Mouse (Mus musculus): ENCODE measurements at regions not wholly inside any gene's neighbourhood (a gene's known extent, or its start where the extent isn't known, plus 50 kb on each side); places are given as distances from the start of the nearest gene placed in this dataset.

DNA sequence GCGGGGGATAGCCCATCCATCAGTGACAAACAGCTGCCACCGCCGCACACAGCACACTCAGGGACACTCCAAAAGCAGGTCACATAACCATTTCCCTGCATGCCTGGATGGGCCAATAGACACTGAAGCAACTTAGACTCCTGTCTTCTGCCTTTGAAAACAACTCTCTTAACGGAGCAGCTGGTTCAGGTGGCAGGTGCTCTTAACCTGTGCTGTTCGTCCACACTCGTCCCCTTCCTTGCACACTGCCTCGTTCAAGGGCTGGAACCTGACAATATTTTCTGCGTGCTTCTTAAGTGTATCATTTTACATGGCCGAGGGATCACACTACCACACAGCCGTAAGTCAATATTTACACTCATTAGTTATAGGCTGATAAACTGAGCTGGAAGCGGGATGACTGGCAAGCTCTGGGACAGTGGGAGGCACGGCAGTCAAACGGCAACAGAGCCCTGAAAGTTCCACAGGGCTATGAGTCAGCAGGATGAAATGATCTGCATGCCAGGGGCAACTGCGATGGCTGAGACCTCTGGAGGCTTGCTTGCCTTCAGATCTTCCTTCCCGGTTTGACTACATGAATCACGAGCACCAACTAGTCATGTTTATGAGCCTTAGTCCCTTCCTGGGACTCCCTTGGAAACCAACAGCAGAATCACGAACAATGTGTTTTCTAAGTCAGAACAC lies 92.0 kb upstream of the Sgk1 start:
- Histone ChIP-seq H3K4me3 (no peak overlapping the region), H3K9me3 (no peaks in the 10 kb centered on the region), H3K27me3 (replicated peaks; ENCODE audit: low read depth, poor library complexity, severe bottlenecking) (no peaks in the 10 kb centered on the region), H3K27ac (replicated peaks) (no peak overlapping the region), H3K4me1 (peaks cover 12% of the 10 kb centered on the region; the same call in 1 of the 2 replicates), H3K36me3 (replicated peaks) (no peaks in the 10 kb centered on the region)
- DNase-seq (ENCODE audit: low spot score), result no peak
- WGBS, result 69% methylated on average over 17 of the region's 17 CpGs

DNA sequence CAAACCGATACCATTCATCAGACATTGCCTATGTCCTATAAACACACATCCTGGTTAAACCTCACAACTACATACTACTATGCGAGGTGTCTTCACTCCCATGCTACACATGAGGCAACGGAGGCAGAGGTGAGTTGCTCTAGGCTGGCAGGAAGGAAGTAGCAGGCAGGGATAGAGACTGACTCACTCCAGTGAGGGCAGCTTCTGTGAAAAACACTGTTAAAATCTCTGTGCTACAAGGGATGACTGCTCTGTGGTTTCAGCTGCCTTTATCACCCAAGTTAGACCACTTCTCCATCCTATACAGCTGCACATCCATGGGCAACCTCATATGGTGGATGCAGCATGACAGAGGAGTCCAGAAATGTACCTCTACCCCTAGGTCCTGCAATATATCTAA lies 91.0 kb upstream of the Sgk1 start:
- Histone ChIP-seq H3K36me3 (replicated peaks) (no peaks in the 10 kb centered on the region), H3K27ac (replicated peaks) (no peak overlapping the region), H3K9me3 (no peaks in the 10 kb centered on the region), H3K4me3 (no peak overlapping the region), H3K4me1 (0 out of 2 replicates have a peak, but pooled peaks cover 12% of the 10 kb centered on the region), H3K27me3 (replicated peaks; ENCODE audit: low read depth, poor library complexity, severe bottlenecking) (no peaks in the 10 kb centered on the region)
- DNase-seq (ENCODE audit: low spot score), result no peak
- 86% methylated on average over 3 of the region's 3 CpGs for WGBS

DNA sequence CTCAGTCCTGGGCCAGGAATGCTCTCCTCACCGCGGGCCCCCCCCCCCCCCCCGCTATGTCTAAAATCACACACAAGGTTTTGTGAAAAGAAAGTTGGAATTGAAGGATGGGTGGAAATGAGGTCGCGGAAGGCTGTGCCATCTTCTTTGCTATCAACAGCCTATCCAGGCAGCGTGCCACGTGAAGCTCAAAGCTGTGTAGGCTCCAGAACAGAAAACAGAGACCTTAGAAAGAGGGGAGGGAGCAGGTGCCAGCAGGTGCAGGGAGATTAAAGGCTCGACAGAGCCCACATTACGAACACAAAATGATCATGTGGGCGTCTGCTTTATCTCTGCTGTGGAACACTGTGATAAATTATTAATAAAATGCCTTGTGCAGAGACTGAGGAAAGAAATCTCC lies 89.6 kb upstream of the Sgk1 start:
- no peak overlapping the region for H3K4me3 ChIP-seq
- H3K4me1 ChIP-seq, result 0 out of 2 replicates have a peak, but pooled peaks cover 12% of the 10 kb centered on the region
- H3K36me3 ChIP-seq (replicated peaks), result no peaks in the 10 kb centered on the region
- H3K9me3 ChIP-seq, result no peaks in the 10 kb centered on the region
- H3K27ac ChIP-seq (replicated peaks), result no peak overlapping the region
- WGBS, result 43% methylated on average over 10 of the region's 10 CpGs
- H3K27me3 ChIP-seq (replicated peaks; ENCODE audit: low read depth, poor library complexity, severe bottlenecking), result no peaks in the 10 kb centered on the region
- no peak for DNase-seq (ENCODE audit: low spot score)

DNA sequence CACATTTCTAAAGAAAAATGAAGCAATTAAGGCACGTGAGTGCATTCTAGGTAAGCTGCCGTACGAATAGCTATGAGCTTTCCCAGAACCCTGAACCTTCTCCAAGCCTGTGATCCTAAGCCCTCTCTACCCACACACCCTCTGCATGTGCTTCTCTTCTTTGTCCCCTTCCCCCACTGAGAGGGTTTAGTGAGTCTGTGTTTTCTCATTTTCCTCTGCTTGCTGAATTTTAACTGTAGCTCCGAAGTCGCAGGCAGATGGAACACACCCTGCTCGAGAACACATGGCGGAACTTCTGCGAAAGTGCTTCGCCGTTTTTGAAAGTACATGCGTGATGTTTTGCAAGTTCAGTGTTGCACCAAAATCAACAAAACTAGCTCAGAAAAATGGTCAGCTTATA lies 88.3 kb upstream of the Sgk1 start:
- no peaks in the 10 kb centered on the region for H3K9me3 ChIP-seq
- WGBS, result 91% methylated on average over 11 of the region's 11 CpGs
- H3K36me3 ChIP-seq (replicated peaks), result no peaks in the 10 kb centered on the region
- no peak overlapping the region for H3K4me3 ChIP-seq
- 0 out of 2 replicates have a peak, but pooled peaks cover 12% of the 10 kb centered on the region for H3K4me1 ChIP-seq
- no peak overlapping the region for H3K27ac ChIP-seq (replicated peaks)
- no peak for DNase-seq (ENCODE audit: low spot score)
- H3K27me3 ChIP-seq (replicated peaks; ENCODE audit: low read depth, poor library complexity, severe bottlenecking), result no peaks in the 10 kb centered on the region

GRCm38 (mm10) chr10:21796386-21796785 lies 85.6 kb upstream of the Sgk1 start:
- Histone ChIP-seq H3K36me3 (replicated peaks) (no peaks in the 10 kb centered on the region), H3K27ac (replicated peaks) (no peak overlapping the region), H3K9me3 (no peaks in the 10 kb centered on the region), H3K4me1 (0 out of 2 replicates have a peak, but pooled peaks cover 2% of the 10 kb centered on the region), H3K27me3 (replicated peaks; ENCODE audit: low read depth, poor library complexity, severe bottlenecking) (no peaks in the 10 kb centered on the region), H3K4me3 (no peak overlapping the region)
- no peak for DNase-seq (ENCODE audit: low spot score)
- 93% methylated on average over 4 of the region's 4 CpGs for WGBS

- no peaks in the 10 kb centered on the region for H3K4me1 ChIP-seq
- no peaks in the 10 kb centered on the region for H3K36me3 ChIP-seq (replicated peaks)
- no peak for DNase-seq (ENCODE audit: low spot score)
- no peaks in the 10 kb centered on the region for H3K9me3 ChIP-seq
- no peak overlapping the region for H3K4me3 ChIP-seq
- no peak overlapping the region for H3K27ac ChIP-seq (replicated peaks)
- no peaks in the 10 kb centered on the region for H3K27me3 ChIP-seq (replicated peaks; ENCODE audit: low read depth, poor library complexity, severe bottlenecking)
- 82% methylated on average over 6 of the region's 6 CpGs for WGBS
These were observed 83.9 kb upstream of the Sgk1 start for GRCm38 (mm10) chr10:21798103-21798502.

DNA sequence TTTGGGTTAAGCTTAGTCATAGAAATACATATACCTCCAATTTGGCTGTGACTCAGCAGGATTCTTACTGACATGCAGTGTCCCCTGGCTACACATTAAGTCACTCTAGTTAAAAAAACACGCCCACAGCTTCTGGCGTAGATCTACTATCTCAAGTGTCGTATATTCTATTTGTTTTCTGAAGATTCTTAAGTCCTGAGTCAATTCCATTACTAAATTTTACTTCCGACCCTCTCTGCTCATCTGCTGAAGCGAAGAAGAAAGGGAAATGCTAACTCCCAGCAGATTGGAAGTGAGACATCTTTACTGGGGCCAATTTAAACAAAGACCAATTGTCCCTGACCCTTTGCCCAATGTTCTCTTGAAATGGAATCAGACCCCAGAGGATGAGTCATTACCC lies 80.4 kb upstream of the Sgk1 start:
- no peak overlapping the region for H3K4me3 ChIP-seq
- H3K27me3 ChIP-seq (replicated peaks; ENCODE audit: low read depth, poor library complexity, severe bottlenecking), result no peaks in the 10 kb centered on the region
- DNase-seq (ENCODE audit: low spot score), result no peak
- H3K36me3 ChIP-seq (replicated peaks), result no peaks in the 10 kb centered on the region
- H3K27ac ChIP-seq (replicated peaks), result no peak overlapping the region
- H3K4me1 ChIP-seq, result no peaks in the 10 kb centered on the region
- WGBS, result 81% methylated on average over 5 of the region's 5 CpGs
- no peaks in the 10 kb centered on the region for H3K9me3 ChIP-seq

GRCm38 (mm10) chr10:21803184-21803583 lies 78.8 kb upstream of the Sgk1 start:
- Histone ChIP-seq H3K27me3 (replicated peaks; ENCODE audit: low read depth, poor library complexity, severe bottlenecking) (no peaks in the 10 kb centered on the region), H3K4me1 (peaks cover 4% of the 10 kb centered on the region; the same call in 1 of the 2 replicates), H3K27ac (replicated peaks) (no peak overlapping the region), H3K9me3 (no peaks in the 10 kb centered on the region), H3K36me3 (replicated peaks) (no peaks in the 10 kb centered on the region), H3K4me3 (no peak overlapping the region)
- no peak for DNase-seq (ENCODE audit: low spot score)

DNA sequence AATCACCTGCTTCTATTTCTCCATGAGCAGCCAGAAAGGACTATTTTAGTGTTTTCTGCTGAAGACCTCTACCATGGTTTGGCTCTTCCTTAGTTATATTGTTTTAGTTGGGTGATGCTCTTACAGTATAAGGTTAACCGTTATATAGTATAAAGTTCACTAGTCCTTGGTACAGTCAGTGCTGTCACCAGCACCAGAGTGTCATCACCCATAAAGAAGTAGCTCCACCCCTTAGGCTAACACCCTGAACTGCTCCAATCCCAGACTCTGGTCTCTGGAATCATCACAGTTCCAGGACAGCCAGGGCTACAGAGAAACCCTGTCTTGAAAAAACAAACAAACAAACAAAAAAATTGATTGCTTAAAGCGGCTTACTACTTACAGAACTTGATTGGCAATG lies 77.2 kb upstream of the Sgk1 start:
- Histone ChIP-seq H3K36me3 (replicated peaks) (no peaks in the 10 kb centered on the region), H3K27ac (replicated peaks) (no peak overlapping the region), H3K9me3 (no peaks in the 10 kb centered on the region), H3K27me3 (replicated peaks; ENCODE audit: low read depth, poor library complexity, severe bottlenecking) (no peaks in the 10 kb centered on the region), H3K4me1 (peaks cover 7% of the 10 kb centered on the region; the same call in 1 of the 2 replicates), H3K4me3 (no peak overlapping the region)
- DNase-seq (ENCODE audit: low spot score), result no peak
- 81% methylated on average over 2 of the region's 2 CpGs for WGBS

DNA sequence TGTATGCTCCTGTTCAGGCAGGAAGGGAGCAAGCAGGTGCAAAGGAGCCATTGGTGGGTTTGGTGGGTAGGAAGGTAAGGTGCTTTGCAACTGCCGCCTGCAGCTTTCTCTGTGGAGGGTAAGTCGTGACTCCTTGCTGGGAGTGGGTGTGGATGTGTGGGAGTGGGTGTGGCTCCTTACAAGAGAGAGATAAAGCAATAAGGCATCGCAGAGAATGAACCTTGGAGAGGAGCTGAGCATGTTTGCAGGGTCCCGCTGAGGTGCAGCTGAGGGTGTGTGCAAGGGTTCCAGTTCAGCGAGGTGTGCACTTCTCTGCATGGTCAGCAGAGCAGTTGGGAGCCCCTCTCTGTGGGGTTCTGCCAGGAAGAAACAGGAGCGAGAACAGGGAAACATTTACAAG lies 76.4 kb upstream of the Sgk1 start:
- Histone ChIP-seq H3K4me3 (no peak overlapping the region), H3K36me3 (replicated peaks) (no peaks in the 10 kb centered on the region), H3K27ac (replicated peaks) (no peak overlapping the region), H3K9me3 (no peaks in the 10 kb centered on the region), H3K4me1 (peaks cover 7% of the 10 kb centered on the region; the same call in 1 of the 2 replicates), H3K27me3 (replicated peaks; ENCODE audit: low read depth, poor library complexity, severe bottlenecking) (no peaks in the 10 kb centered on the region)
- 64% methylated on average over 6 of the region's 6 CpGs for WGBS
- DNase-seq (ENCODE audit: low spot score), result no peak

DNA sequence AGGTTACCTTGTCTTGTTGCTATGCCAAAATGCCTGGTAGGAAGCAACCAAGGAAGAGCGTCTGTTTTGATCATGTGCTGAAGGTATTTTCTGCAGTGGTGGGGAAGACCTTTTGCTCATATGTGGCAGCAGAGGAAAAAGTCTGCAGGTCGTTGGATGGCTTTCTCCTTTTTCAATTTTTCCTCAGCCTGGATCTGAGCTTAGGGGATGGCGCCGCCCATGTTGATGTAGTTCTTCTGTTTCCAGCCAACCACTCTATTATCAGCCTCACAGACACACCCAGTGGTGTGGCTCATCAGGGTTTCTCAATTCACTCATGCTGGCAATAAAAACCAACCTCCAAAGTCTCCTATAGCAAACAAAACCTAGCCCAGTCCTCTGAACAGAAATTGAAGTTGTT lies 75.3 kb upstream of the Sgk1 start:
- no peak overlapping the region for H3K27ac ChIP-seq (replicated peaks)
- H3K4me1 ChIP-seq, result peaks cover 7% of the 10 kb centered on the region; the same call in 1 of the 2 replicates
- no peak overlapping the region for H3K4me3 ChIP-seq
- H3K9me3 ChIP-seq, result no peaks in the 10 kb centered on the region
- WGBS, result 94% methylated on average over 4 of the region's 4 CpGs
- H3K36me3 ChIP-seq (replicated peaks), result no peaks in the 10 kb centered on the region
- H3K27me3 ChIP-seq (replicated peaks; ENCODE audit: low read depth, poor library complexity, severe bottlenecking), result no peaks in the 10 kb centered on the region
- no peak for DNase-seq (ENCODE audit: low spot score)

- Histone ChIP-seq H3K27me3 (replicated peaks; ENCODE audit: low read depth, poor library complexity, severe bottlenecking) (no peaks in the 10 kb centered on the region), H3K9me3 (no peaks in the 10 kb centered on the region), H3K36me3 (replicated peaks) (no peaks in the 10 kb centered on the region), H3K4me3 (no peak overlapping the region), H3K4me1 (peaks cover 37% of the 10 kb centered on the region), H3K27ac (replicated peaks) (no peak overlapping the region)
- DNase-seq (ENCODE audit: low spot score), result no peak
- WGBS, result 82% methylated on average over 3 of the region's 3 CpGs
These were observed 62.3 kb upstream of the Sgk1 start for GRCm38 (mm10) chr10:21819686-21820085.

DNA sequence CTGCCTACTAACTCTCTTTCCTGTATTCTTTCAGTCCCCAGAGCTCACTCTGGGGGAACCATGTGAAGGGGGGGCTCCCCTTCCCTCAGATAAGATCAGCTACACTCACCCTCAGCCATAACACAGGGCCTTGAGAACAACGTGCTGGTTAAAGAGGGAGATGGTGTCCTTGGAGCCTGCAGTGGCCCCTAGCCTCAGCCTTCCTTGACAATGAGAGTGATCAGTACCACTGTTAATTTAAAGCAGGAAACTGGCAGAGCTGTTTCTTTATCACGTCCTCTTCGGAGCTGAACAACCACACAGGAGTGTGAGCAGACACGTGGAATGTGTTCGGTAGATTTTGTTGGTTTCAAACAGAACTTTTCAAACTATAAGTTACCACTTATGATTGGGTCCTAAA lies 60.6 kb upstream of the Sgk1 start:
- Histone ChIP-seq H3K27ac (replicated peaks) (no peak overlapping the region; the same call in 1 of the 2 replicates), H3K4me1 (peaks cover 47% of the 10 kb centered on the region), H3K9me3 (no peaks in the 10 kb centered on the region), H3K27me3 (replicated peaks; ENCODE audit: low read depth, poor library complexity, severe bottlenecking) (no peaks in the 10 kb centered on the region), H3K4me3 (no peak overlapping the region), H3K36me3 (replicated peaks) (no peaks in the 10 kb centered on the region)
- DNase-seq (ENCODE audit: low spot score), result no peak
- 76% methylated on average over 5 of the region's 5 CpGs for WGBS

All from embryonic facial prominence, embryonic 10.5 days (tissue).